Mouse (Mus musculus): Measurements from ENCODE around the gene Unc93b1.

The Unc93b1 gene

GRCm38 (mm10) chr19:3935032-3935895, at the start of gene Unc93b1:
TSS of gene Unc93b1 (plus strand) at chr19:3935186.
- DNase-seq, result no peak

GRCm38 (mm10) chr19:3889096-3889495, 45.9 kb upstream of the Unc93b1 start:
- no peak for DNase-seq

GRCm38 (mm10) chr19:3890181-3890580, 44.8 kb upstream of the Unc93b1 start:
- no peak for DNase-seq

DNA sequence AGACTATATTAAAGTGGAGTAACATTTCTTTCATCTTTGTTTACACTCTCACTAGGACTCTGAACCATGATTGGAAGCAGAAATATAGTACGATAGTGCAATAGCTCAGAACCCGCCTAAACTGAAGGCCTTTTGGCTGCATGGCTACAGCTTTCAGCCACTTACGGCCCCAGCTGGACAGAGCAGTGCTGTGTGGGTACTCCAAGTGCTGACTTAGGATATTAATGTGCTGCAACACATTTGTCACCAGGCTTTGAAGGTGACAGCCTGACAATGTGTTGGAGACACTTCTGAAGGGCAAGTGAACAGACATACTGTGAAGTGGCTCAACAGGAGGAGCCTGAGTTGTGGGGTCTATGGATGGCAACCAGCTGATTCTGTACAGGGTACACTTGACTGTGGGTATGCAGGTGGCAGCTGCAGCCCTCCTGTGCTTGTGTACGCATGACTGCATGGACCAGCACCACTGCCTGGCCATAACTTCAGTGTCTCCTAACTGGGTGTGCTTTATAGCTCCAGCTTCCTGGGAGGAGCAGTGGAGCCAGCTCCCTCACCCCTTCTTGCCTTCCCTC, 41.4 kb upstream of the Unc93b1 start:
- DNase-seq, result no peak

DNA sequence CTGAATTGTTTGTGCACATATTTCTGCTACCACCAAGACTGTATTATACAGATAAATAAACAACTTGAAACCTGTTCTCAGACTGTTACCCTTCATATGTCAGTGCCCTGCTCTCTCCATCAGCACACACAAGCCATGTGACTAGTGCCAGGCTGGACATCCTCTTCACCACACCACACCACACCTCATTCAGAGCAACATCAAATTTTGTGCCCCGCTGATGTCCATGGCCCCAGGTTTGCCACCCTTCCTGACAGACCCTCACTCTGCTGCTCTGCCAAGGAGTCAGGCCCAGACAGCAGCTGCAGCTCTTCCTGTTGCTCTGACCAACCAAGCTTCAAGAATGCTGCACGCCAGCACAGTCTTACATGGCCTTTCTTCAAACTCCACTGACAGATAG, 40.7 kb upstream of the Unc93b1 start:
- no peak for DNase-seq

- DNase-seq, result no peak
Measured at GRCm38 (mm10) chr19:3895171-3895631, 39.8 kb upstream of the Unc93b1 start.

DNA sequence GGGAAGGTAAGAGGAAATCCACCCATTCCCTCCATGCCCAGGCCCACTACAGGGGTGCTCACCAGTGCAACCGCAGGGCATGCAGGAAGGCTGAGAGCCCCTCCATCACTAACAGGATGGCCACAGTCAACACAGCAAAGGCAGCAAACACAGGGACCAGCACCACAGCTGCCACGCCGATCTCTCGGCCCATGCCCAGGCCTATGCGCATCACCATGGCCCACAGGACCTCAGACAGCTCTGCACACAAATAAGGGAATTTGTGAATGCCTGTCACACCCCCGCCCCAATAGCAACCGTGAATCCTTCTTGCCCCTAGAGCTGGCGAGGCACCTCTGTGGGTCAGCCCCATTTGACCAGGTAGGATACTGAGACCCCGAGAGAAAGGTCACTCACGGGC, 38.8 kb upstream of the Unc93b1 start:
- no peak for DNase-seq

DNA sequence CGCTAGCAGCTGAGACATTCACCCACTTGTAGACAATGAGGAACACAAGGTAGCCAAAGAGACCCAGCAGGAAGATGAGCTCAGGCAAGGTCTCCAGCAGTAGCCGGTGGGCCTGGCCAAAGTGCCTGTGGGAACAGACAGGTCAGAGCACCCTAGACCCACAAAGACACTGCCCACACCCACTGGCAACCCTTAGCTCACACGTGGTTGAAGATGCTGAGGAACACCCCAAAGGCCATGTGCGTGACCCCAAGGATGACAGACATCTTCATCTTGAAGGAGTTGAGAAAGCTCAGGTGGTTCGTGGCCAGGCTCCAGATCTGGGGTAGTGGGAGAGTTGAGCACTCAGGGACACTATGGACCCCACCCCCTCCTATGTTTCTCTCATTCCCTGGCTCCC, 37.4 kb upstream of the Unc93b1 start:
- no peak for DNase-seq

DNA sequence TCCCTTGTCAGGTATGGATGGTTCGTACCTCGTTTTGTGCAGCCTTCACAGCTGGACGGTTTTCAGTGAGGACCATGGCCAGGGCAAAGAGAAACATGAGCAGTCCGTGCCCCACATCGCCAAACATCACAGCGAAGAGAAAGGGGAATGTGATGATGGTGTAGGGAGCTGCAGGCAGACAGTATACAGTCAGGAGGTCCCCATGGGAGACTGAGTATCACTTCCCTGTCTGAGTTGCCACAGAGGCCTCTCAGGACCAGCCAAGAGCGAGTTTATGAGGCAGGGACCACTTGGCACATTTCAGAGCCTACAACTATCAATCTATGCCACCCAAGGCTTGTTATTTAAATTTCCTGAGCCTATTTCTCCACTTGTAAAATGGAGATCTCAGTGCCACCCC, 36.0 kb upstream of the Unc93b1 start:
- no peak for DNase-seq

- no peak for DNase-seq
Measured at GRCm38 (mm10) chr19:3899618-3900017, 35.4 kb upstream of the Unc93b1 start.

- no peak for DNase-seq
Measured at GRCm38 (mm10) chr19:3902966-3903365, 32.0 kb upstream of the Unc93b1 start.

DNA sequence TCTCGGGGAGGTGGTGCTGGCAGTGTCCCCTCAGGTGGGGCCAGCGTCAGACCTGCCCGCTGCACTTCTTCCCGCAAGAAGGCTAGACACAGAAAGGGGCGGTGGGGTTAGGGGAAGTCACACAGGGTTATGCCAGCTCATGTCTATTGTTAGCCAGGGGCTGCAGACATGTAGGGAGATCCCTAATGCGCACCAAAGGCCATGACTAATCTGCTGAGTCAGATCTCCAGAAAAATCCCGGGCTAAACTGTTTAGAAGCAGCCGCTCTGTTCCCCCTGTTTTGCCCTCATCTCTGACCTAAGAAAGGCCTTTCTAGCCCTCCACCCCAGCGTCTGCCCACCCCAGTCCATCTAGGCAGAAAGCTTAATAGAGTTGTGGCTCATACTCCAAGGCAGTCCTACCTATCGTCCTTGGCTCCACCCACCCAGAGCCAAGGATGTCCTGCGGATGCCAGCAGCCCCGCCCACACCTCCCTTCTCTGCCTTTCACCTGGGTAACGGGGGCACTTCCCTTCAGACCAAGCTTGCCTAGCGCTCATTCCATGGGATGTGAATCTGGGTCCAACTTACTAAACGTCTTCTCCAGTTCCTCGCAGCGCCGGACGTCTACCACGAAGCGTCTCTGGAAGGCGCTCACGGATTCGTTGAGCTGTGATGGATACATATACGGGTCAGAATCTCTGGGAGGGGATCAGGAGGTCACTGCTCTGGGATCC, 31.2 kb upstream of the Unc93b1 start:
- no peak for DNase-seq

DNA sequence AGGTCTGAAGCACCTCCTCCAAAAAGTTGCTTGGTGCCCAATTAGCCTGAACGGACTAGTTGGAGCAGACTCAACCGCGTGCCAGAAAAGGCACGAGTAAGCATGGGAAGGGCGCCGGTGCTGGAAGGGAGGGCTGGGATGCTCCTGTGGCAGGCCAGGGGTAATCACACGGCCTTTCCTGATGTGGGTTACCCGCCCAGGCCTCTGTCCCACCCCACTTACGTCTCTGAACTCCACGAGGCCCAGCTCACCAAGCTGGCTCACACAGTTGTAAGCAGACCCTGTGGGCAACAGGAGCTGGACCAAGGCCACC, 30.7 kb upstream of the Unc93b1 start:
- DNase-seq, result no peak

DNA sequence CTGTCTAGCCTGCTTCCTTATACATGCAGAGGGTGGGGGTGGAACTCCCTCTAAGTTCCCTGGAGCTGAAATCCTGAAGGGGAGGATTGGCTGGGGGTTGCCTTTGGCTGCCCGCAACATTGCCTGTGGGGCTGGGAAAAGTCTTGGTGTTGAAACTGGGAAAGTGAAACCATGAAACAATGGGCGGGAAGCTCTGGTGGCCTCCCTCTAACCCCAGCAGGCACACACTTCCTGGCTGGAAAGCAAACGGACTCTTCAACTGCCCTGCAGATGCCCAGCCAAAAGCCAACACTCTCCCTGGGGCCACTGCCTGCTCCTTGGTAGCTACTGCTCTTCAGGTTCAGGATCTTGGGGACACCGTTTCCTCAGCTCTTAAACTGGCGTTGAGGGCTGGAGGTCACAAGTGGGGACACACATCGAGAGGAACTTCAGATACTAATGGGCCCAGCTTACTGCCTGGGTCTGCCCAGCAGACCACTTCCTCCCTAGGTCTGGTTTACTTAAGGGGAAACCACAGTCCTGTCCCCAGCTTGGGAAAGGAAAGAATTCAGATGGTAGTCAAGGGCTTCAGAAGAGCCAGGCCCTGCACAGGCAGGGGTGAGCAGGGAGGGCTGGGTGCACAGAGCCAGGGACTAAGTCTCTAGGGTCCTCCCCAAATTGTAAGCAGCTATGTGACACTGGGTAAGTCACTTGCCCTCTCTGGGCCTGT, 29.6 kb upstream of the Unc93b1 start:
- no peak for DNase-seq

GRCm38 (mm10) chr19:3906326-3906725, 28.7 kb upstream of the Unc93b1 start:
- no peak for DNase-seq

- DNase-seq, result peak; percentile 54
Measured at GRCm38 (mm10) chr19:3906795-3907786, 27.9 kb upstream of the Unc93b1 start, which contains the start of gene Tcirg1. TSS of gene Tcirg1 (minus strand) at chr19:3907133.

DNA sequence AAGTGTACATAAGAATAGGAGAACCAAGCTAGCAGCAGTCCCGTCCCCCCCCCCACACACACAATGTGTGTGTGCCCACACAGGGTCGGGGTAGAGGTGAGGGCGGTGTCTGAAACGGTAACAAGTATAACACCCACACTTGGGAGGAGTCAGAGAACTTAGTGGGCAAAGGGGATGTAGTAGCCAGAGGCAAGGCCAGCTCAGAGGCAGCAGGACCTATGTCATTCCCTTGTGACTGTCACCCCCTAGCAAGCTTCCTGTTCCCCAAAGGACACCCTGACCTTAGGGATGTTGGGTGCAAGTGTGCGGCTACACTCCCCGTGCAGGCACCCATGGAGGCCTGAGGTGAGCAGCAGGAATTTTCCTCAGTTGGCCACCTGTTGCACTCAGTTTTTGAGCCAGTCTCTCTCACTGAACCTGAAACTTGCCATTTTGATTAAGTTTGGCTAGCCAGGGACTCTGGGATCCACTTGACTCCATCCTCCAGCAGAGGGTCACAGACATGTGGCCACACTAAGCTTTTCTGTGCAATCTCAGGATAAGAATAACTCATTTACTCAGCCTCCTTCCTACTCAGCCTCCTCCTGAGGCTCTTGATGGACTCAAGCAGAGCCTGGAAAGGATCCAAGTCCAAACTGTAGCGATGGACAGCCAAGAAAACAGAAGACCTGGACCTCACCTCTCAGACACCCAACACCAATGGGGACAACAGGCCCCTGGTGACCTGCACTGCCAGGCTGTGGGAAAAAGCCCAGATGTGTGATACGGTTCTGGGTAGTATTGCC, 26.9 kb upstream of the Unc93b1 start:
- DNase-seq, result no peak

- DNase-seq, result no peak
Measured at GRCm38 (mm10) chr19:3910206-3910605, 24.8 kb upstream of the Unc93b1 start.

GRCm38 (mm10) chr19:3912337-3913204, 22.4 kb upstream of the Unc93b1 start, which contains the start of gene Ndufs8:
TSS of gene Ndufs8 (minus strand) at chr19:3912774.
- peak; percentile 97 for DNase-seq

DNA sequence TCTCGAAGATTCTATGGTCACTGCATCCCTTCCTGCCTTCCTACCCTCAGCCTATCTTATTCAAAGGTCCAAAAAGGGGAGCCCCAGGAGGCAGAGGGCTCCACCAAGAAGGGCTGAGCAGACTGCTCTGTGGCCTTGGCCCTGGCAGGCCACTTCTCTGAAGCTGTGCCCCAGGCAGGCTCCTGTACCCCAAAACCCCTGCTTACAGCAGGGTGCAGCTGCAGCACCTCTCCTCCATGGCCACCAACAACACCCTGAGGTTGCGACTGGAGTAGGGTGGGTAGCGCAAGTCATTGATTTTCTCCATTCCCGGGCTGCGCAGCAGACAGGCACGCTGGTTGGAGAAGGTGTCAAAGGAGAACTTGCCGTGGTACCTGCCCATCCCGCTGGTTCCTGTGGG, 21.3 kb upstream of the Unc93b1 start:
- no peak for DNase-seq

All from right cerebral cortex, adult 18-20 months (tissue).